Mouse (Mus musculus) retina, adult 2 months (tissue): ENCODE results near the gene Dolpp1.

Experiments used
- DNase-seq: peaks from one replicate; pipeline ENCODE4 v3.0.0-alpha.2; 2012; ENCODE audit warnings: low read depth, low spot score

Gene Dolpp1

GRCm38 (mm10) chr2:30392114-30392576 lies at the start of gene Dolpp1:
Gene Dolpp1, plus strand, starts transcription at chr2:30392254.
- DNase-seq = peak; percentile 86

- DNase-seq = no peak
Measured at GRCm38 (mm10) chr2:30342544-30342943, 49.5 kb upstream of the Dolpp1 start.

DNA sequence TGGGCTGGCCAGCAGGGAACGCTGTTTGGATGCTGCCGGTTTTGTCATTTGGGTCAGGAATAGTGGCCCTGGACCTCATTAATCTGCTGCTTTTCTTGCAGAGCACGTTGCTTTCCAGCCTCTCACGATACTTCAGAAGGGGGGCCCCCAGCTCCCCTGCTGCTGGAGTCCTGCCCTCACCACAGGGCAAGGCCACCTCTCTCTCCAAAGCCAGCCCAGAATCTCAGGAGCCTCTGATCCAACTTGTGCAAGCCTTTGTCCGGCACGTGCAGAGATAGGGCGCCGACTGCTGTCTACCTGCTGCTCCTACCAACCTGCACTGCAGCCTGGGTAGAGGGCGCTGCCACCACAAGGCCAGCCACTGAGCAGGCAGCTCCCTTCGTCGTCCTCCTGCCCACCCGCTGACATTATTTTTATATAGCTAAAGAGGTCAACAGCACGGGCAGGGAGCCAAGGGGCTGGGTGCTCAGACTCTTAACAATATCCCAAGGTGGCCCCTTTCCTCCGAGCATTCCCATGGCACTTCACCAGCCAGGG lies 48.4 kb upstream of the Dolpp1 start:
- DNase-seq = no peak

GRCm38 (mm10) chr2:30345971-30346676 lies 45.9 kb upstream of the Dolpp1 start:
- DNase-seq = no peak

DNA sequence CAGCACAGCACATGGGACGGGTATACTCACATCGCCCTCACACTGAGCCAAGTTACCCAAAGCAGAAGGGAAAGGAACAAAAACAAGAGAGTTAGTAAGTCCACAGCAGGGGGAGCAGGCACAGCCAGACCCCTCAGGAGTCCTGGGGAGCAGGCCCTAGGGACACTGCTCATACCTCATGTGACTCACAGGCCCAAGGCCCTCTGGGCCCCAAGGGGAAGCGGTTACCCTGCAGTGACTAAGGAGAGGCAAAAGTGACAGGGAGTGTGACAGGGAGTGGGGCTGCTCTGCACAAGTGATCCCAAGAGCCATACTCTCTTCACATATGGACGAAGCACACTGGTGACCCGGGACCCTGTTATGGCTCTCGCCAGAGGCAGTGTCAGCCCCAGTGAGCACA lies 42.9 kb upstream of the Dolpp1 start:
- DNase-seq = no peak

GRCm38 (mm10) chr2:30351149-30351548 lies 40.9 kb upstream of the Dolpp1 start:
- DNase-seq = no peak

- DNase-seq = no peak
Measured at GRCm38 (mm10) chr2:30355861-30356260, 36.2 kb upstream of the Dolpp1 start.

DNA sequence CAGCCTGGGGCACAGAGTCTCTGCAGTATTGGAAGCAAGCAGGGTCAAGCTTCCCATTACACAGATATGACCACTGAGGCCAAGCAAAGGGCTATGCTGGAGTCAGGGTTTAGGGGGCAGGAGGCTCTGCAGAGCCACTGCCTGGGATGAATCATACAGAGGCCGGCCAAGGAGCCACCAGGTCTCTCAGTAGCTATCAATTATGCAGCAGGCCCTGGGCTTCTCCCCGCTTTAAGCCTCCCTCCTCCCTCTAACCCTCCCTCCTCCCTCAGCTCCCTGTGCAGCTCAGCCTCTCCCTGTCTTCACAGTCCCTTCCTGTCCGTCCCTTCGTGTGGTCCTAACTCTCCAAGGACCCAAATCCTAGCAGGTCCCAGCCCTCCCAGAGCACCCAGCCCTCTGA lies 35.8 kb upstream of the Dolpp1 start:
- DNase-seq = no peak

DNA sequence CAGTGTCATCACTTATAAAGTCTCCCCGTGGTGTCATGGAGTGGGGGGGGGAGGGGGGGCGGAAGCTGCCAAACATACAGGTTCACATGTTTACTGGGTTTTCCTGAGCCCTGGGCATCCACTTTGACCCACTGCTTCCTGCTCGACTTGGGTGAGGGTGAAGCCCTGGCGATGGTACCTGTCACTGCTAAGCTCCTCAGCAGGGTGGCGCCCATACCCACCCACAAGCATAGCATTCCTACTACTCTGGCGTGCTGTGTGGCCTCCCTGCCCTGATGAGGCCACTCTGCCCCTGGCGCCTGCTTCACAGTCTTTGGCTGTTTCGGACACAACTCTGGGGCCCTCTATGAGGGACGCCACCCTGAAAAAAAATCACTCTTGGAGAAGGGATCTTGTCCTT lies 35.1 kb upstream of the Dolpp1 start:
- no peak for DNase-seq

DNA sequence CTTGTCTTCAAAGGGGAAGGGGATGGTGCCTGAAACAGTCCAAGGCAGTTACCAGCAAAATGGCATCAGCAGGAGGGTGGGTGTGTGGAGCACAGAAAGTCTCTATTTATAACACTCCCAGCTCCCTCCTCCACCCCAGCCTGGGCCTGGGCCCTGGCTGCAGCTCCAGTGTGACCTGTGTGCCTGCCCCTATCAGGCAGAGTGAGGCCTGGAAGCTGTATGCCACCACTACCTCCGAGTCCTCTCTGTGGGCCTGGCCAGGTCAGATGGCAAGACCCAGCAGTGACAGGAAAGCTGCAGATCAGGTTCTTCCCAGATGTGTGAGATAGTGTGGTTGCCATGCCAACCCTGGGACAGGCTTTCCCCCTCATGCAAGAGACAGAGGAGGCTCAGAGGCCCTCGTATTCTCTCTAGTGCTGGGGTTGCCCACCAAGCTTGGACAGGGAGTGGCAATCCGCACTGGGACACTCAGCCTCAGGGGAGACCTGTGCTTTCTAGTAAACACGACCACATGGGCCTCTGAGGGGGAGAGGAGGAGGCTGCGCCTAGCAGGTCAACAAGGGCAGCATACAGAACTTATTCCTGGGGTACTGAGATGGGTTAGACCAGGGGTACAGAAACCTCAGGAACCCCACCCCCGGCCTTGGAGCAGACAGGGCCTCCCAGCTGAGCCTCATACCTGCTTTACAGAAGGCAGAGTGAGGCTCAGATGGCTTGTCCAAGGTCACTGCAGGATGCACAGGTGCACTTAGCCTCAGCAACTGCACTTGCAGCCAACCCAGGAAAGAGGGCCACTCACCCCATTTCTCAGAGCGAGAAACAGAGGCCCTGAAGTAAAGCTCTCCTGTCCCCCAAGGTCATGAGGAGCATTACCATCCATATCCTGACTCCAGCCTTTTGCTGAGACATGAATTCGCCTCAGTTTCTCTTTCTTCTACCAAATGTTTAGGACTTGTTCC lies 34.2 kb upstream of the Dolpp1 start:
- no peak for DNase-seq

DNA sequence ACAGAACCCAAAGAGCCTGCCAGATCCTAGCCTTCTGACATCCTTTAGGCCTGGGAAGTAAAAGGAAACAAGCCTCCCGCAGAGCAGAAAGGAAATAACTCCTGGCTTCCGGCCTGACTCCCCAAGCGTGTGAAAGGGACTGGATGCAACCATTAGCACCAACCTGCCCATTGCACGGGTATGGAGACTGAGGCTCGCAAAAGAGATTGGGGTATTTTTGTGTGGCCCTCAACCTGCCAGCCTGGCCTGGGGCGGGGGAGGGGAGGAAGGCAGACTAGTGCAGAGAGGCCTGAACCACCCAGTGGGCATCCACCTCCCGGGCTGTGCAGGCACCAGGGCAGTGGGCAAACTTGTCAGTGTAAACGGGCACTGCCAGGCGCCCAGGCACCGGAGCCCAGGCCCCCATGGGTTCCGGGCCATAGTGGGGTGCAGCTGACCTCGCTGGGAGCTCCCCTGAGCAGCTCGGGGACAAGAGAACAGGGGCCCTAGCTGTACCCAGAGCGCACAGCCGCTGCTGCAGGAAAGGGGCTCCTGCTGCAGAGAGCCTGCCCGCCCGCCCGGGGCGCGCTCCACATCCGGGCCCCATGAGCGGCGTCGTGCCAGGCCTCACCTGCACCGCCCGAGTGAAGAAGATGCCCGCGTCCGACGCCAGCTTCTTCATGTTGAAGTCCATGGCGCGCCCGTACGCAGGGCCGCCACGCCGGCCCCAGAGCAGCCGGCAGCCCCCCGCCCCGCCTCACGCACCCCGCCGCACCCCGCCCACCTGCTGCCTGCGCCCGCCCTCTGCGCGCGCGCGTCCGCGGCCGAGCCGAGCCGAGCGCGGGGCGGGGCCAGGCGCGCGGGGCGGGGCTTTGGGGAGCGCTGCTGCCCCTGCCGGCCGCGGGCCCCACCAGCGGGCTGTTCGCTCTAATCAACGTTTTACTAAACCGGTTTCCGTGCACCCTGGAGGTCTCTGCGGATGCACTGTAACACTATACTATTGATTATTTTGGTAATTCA lies 33.2 kb upstream of the Dolpp1 start, which contains the start of gene Sh3glb2:
Gene Sh3glb2, minus strand, starts transcription at position 805 of the 999 bp plus-strand sequence.
- DNase-seq = peak; percentile 61

- no peak for DNase-seq
Measured at GRCm38 (mm10) chr2:30360626-30361025, 31.4 kb upstream of the Dolpp1 start.

GRCm38 (mm10) chr2:30362865-30363264 lies 29.2 kb upstream of the Dolpp1 start:
- DNase-seq = no peak

- DNase-seq = peak; percentile 97
Measured at GRCm38 (mm10) chr2:30363773-30364650, 28.0 kb upstream of the Dolpp1 start, which contains the start of gene Miga2. Gene Miga2, plus strand, starts transcription at chr2:30364233.

DNA sequence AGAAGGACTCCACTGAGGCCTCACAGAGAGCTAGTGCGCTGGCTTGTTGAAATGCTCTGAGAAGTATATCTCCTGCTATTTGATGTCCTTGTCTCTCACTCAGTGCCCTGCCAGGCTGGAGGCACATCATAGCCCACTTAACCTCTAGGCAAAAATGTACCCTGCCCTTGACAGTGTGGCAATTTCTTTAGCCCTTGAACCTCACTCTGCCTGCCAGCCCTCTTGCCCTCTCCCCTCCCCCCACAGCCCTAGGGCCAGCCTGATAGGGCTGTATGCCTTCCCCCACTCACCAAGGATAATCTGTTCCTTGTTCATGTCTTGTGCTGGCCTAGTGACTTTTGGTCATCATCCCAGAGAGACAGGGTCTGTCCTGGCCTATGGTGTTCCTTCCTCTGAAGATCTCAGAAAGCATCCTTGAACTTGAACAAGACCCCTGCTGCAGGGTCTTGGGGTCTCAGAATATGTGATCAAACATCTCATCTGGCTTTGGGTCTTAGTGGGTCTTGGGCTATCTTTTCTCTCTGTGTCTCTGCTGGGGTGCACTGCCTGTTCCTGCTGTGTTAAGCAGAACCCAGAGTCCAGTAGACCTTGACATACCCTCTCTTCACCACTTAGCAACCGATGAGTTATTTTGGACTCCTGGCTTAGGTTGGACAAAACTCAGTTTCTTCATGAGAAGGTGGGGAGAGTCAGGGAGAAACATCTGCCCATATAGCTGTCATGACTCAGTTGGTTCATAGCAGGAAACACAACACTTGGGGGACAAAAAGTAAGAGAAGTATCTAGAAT lies 26.6 kb upstream of the Dolpp1 start:
- DNase-seq = no peak

- DNase-seq = no peak
Measured at GRCm38 (mm10) chr2:30366203-30366602, 25.9 kb upstream of the Dolpp1 start.

DNA sequence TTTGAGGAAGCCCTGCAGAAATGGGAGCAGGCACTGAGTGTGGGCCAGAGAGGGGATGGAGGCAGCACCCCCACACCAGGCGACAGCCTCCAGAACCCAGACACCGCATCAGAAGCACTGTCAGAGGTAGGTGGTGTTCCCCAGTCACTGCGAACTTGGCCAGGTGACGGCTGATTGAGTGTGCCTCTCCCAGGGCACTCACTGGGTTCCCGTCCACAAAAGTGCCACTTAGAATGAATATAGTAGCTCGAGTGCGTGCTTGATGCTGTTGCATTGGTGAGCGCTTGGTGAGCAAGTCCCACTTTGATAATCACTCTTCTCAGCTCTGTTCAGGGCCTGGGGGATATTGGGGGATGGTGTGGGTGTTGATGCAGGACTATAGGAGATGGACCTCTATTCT lies 20.5 kb upstream of the Dolpp1 start:
- DNase-seq = no peak

DNA sequence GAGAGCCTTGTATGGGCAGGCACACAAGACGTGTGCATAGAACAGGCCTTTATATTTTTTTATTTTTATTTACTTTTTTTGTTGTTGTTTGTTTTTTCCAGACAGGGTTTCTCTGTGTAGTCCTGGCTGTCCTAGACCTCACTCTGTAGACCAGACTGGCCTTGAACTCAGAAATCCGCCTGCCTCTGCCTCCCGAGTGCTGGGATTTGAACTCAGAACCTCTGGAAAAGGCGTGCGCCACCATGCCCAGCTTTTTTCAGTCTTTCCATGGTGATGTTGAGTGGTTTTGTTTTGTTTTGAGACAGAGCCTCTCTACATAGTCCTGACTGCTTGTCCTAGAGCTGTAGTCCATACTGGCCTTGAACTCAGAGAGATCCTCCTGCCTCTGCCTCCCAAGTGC lies 19.3 kb upstream of the Dolpp1 start:
- DNase-seq = no peak

DNA sequence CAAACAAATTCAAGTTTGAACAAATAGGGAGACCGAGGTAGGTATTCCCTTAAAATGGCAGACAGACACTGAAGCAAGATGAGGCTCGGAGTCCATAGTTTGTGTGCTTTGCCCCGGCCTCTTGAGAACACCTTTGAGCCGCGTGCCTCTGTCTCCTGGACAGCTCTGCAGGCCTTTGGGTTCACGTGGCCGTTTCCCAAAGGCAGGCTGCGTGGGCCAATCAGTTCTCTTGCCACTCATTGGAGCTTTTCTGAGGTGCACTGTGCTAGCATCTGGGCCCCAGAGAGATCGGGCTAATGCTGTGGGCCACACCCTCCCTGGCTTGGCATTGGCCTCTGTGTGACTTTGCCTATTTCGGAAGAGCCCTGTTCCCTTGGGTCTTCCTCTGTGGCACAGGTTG lies 16.2 kb upstream of the Dolpp1 start:
- no peak for DNase-seq
